Mouse (Mus musculus): ENCODE results near the gene Klhl6. TPM values are rescaled to one million over a fixed set of nuclear protein-coding genes. Genes with fewer than 3 reads are reported as not detected.
"Not testable (repeated sequence)": the region's sequence is repeated elsewhere in the genome, so short reads cannot be mapped to it uniquely, and the experiment has no call there.

The Klhl6 gene
- total RNA-seq (2021) = 4.4 and 5.7 TPM in 2 replicates
- long read RNA-seq, transcript Klhl6-201 (7 exons, 2,389 nt) = major isoform, 5 of 20 reads
- long read RNA-seq, partial matches to known transcripts = 2 of 20 reads
- long read RNA-seq, other reads (novel, unspliced or antisense) = 13 of 20 reads

- DNase-seq = peak; percentile 27
Measured at GRCm38 (mm10) chr16:19982537-19983257, at the start of gene Klhl6. Gene Klhl6 (minus strand): TSS chr16:19983037.

- DNase-seq = not testable (repeated sequence)
Measured at GRCm38 (mm10) chr16:20027241-20027640, 44.4 kb upstream of the Klhl6 start.

- DNase-seq = no peak
Measured at GRCm38 (mm10) chr16:20022821-20023220, 40.0 kb upstream of the Klhl6 start.

- no peak for DNase-seq
Measured at GRCm38 (mm10) chr16:20021848-20022247, 39.0 kb upstream of the Klhl6 start.

GRCm38 (mm10) chr16:20012647-20013046 lies 29.8 kb upstream of the Klhl6 start:
- no peak for DNase-seq

- no peak for DNase-seq
Measured at GRCm38 (mm10) chr16:20006066-20006465, 23.2 kb upstream of the Klhl6 start.

GRCm38 (mm10) chr16:20000286-20000685 lies 17.4 kb upstream of the Klhl6 start:
- not testable (repeated sequence) for DNase-seq

GRCm38 (mm10) chr16:19997616-19998015 lies 14.8 kb upstream of the Klhl6 start:
- no peak for DNase-seq

- DNase-seq = not testable (repeated sequence)
Measured at GRCm38 (mm10) chr16:19996913-19997312, 14.1 kb upstream of the Klhl6 start.

- DNase-seq = no peak
Measured at GRCm38 (mm10) chr16:19995818-19996217, 13.0 kb upstream of the Klhl6 start.

- no peak for DNase-seq
Measured at GRCm38 (mm10) chr16:19993278-19993677, 10.4 kb upstream of the Klhl6 start.

GRCm38 (mm10) chr16:19990536-19990935 lies 7.7 kb upstream of the Klhl6 start:
- DNase-seq = no peak

- DNase-seq = no peak
Measured at GRCm38 (mm10) chr16:19987589-19987988, 4.8 kb upstream of the Klhl6 start.

- no peak for DNase-seq
Measured at GRCm38 (mm10) chr16:19984884-19985643, 2.2 kb upstream of the Klhl6 start.

GRCm38 (mm10) chr16:19983559-19983958 lies 722 bp upstream of the Klhl6 start:
- DNase-seq = no peak

- no peak for DNase-seq
Measured at GRCm38 (mm10) chr16:19981684-19982083, 1.2 kb downstream of the Klhl6 start.

GRCm38 (mm10) chr16:19981006-19981405 lies 1.8 kb downstream of the Klhl6 start:
- DNase-seq = no peak

GRCm38 (mm10) chr16:19979755-19980154 lies 3.1 kb downstream of the Klhl6 start:
- no peak for DNase-seq

- DNase-seq = no peak
Measured at GRCm38 (mm10) chr16:19977282-19977681, 5.6 kb downstream of the Klhl6 start.

GRCm38 (mm10) chr16:19976825-19977224 lies 6.0 kb downstream of the Klhl6 start:
- no peak for DNase-seq

GRCm38 (mm10) chr16:19975432-19975831 lies 7.4 kb downstream of the Klhl6 start:
- no peak for DNase-seq

- no peak for DNase-seq
Measured at GRCm38 (mm10) chr16:19973480-19973879, 9.4 kb downstream of the Klhl6 start.

- DNase-seq = no peak
Measured at GRCm38 (mm10) chr16:19972736-19973350, 10.0 kb downstream of the Klhl6 start.

Measured in adrenal gland, postnatal 25 days (tissue).